Mouse (Mus musculus) heart, embryonic 16.5 days (tissue): ENCODE results near the gene Ssh3. TPM values are rescaled to one million over a fixed set of nuclear protein-coding genes. Genes with fewer than 3 reads are reported as not detected.
"Not testable (repeated sequence)": the region's sequence is repeated elsewhere in the genome, so short reads cannot be mapped to it uniquely, and the experiment has no call there.

Source experiments
- ATAC-seq: fragments of 200-750 bp; cut with Nextera tagmentation; replicated peaks from 2 replicates; pipeline ENCODE4 v1.8.0; 2017; ENCODE audit warnings: moderate number of reproducible peaks; ENCODE audit not compliant: insufficient read depth, low FRiP score; ENCODE audit errors: extremely low read depth
- H3K27ac ChIP-seq: fragments of 300-500 bp; sonication (generic); 2 replicates; pipeline ENCODE4 v1.5.1; 2014; ENCODE audit warnings: mild to moderate bottlenecking, low read length, control low read depth, moderate library complexity
- H3K27me3 ChIP-seq: fragments of 300-500 bp; sonication (generic); 2 replicates; pipeline ENCODE4 v1.6.1; 2014; ENCODE audit warnings: low read length, mixed read lengths; ENCODE audit not compliant: control insufficient read depth, insufficient read depth
- H3K36me3 ChIP-seq: fragments of 300-500 bp; sonication (generic); 2 replicates; pipeline ENCODE4 v1.6.1; 2014; ENCODE audit not compliant: control insufficient read depth, insufficient read depth
- H3K4me1 ChIP-seq: fragments of 300-500 bp; sonication (generic); 2 replicates; pipeline ENCODE4 v1.6.1; 2014; ENCODE audit warnings: low read length, mixed read lengths; ENCODE audit not compliant: control insufficient read depth, insufficient read depth
- H3K4me2 ChIP-seq: fragments of 300-500 bp; sonication (generic); 2 replicates; pipeline ENCODE4 v1.6.1; 2014; ENCODE audit warnings: low read depth, mild to moderate bottlenecking, control low read depth, low read length
- H3K4me3 ChIP-seq: fragments of 300-500 bp; sonication (generic); 2 replicates; pipeline ENCODE4 v1.5.1; 2014; ENCODE audit warnings: mild to moderate bottlenecking, control low read depth, low read length
- H3K9ac ChIP-seq: fragments of 300-500 bp; sonication (generic); 2 replicates; pipeline ENCODE4 v1.6.1; 2014; ENCODE audit warnings: low read length, control low read depth
- H3K9me3 ChIP-seq: fragments of 300-500 bp; sonication (generic); replicated peaks from 2 replicates; pipeline ENCODE4 v1.6.1; 2016; ENCODE audit warnings: low read length; ENCODE audit not compliant: control insufficient read depth
- WGBS: fragments of 180-500 bp; shearing (Covaris S2); extraction: QIAGEN DNeasy Blood & Tissue Kit; methylation state at CpG from one replicate; pipeline ENCODE4 v1.1.7; 2014; 5-methylcytosine and 5-hydroxymethylcytosine counted together
- polyA plus RNA-seq: library from polyadenylated mRNA; unstranded; fragments of >200 nt; fragmentation: Nextera tagmentation; extraction: Ambion mirVana; gene quantifications from 2 replicates; pipeline ENCODE4 v1.2.1, GENCODE M21; 2015

The Ssh3 gene
- polyA plus RNA-seq, 1 experiment from 2014 or later: 8.3 TPM

DNA sequence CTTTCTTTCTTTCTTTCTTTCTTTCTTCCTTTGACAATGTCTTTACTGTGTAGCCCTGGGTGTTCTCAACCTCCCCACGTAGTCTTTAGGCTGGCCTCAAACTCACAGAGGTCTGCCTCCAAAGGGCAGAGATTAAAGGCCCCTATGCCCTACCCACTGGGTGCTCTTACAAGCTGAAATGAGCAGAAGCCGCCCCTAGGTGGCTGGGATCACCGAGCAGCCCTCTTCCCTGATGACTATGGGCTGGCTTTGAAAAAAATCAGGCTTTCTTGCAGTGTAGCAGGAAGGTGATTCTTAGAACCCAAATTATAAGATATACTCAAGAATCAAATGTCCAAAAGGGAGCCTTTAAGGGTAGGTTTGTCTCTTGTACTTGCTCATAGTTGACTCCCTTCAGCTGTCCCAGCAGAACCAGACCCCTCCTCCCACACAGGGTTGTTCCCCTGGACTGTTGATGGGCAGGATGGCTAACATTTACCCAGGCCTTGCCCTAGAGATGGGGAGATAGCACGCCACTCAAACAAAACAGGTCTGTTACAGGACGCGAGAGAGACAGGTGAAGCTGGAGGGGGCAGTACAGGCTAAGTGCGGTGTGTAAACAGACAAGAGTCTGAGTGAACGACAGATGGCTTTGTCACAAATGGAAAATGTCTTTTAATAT lies 7.8 kb downstream of the Ssh3 start:
- no peak overlapping the region for H3K27ac ChIP-seq
- H3K4me2 ChIP-seq: no peak overlapping the region
- H3K9ac ChIP-seq: no peak overlapping the region
- no peaks in the 10 kb centered on the region for H3K27me3 ChIP-seq
- ATAC-seq: no peak
- WGBS: 60% methylated on average over 8 of the region's 8 CpGs
- H3K4me1 ChIP-seq: 0 out of 2 replicates have a peak, but pooled peaks cover 4% of the 10 kb centered on the region
- no peak overlapping the region for H3K4me3 ChIP-seq
- H3K36me3 ChIP-seq: no peaks in the 10 kb centered on the region
- no peaks in the 10 kb centered on the region for H3K9me3 ChIP-seq

DNA sequence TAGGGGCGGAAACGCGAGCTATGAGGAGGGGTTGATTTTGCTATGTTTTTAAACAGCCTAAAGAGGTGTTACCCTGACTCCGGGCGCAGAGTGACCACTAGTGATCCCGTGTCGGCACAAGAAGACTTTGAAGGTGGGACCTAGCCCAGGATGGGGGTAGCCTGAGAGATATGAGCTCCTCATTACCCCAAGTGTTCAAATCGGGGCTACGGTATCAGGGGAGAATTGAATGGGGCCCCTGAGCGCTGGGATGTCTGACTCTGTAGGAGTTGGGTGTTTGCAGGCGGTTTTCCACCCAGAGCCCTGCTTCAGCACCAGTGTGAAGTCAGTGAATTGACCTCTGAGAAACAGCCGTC lies 11.1 kb downstream of the Ssh3 start:
- H3K27ac ChIP-seq: peak overlapping the region; percentile 50; the same call in 1 of the 2 replicates

GRCm38 (mm10) chr19:4257216-4257896 lies 11.6 kb downstream of the Ssh3 start:
- H3K27ac ChIP-seq: peak overlapping the region; percentile 50; the same call in 1 of the 2 replicates
- H3K36me3 ChIP-seq: no peaks in the 10 kb centered on the region
- peaks cover 2% of the 10 kb centered on the region; the same call in 1 of the 2 replicates for H3K9me3 ChIP-seq
- peak; percentile 92 for ATAC-seq
- peak overlapping the region; percentile 76 for H3K9ac ChIP-seq
- peak overlapping the region; percentile 80 for H3K4me3 ChIP-seq
- WGBS: under 1% methylated on average over 41 of the region's 41 CpGs
- no peaks in the 10 kb centered on the region for H3K27me3 ChIP-seq
- H3K4me1 ChIP-seq: 0 out of 2 replicates have a peak, but pooled peaks cover 4% of the 10 kb centered on the region
- H3K4me2 ChIP-seq: peak overlapping the region; percentile 96

More for the DNA sequence above, 11.1 kb downstream of the Ssh3 start:
- no peaks in the 10 kb centered on the region for H3K27me3 ChIP-seq
- ATAC-seq: no peak; the same call in 1 of the 2 replicates
- peak overlapping the region; percentile 80 for H3K4me3 ChIP-seq
- peaks cover 2% of the 10 kb centered on the region; the same call in 1 of the 2 replicates for H3K9me3 ChIP-seq
- peak overlapping the region; percentile 96 for H3K4me2 ChIP-seq
- H3K9ac ChIP-seq: peak overlapping the region; percentile 69
- 19% methylated on average over 12 of the region's 12 CpGs for WGBS
- no peaks in the 10 kb centered on the region for H3K36me3 ChIP-seq
- H3K4me1 ChIP-seq: 0 out of 2 replicates have a peak, but pooled peaks cover 4% of the 10 kb centered on the region

DNA sequence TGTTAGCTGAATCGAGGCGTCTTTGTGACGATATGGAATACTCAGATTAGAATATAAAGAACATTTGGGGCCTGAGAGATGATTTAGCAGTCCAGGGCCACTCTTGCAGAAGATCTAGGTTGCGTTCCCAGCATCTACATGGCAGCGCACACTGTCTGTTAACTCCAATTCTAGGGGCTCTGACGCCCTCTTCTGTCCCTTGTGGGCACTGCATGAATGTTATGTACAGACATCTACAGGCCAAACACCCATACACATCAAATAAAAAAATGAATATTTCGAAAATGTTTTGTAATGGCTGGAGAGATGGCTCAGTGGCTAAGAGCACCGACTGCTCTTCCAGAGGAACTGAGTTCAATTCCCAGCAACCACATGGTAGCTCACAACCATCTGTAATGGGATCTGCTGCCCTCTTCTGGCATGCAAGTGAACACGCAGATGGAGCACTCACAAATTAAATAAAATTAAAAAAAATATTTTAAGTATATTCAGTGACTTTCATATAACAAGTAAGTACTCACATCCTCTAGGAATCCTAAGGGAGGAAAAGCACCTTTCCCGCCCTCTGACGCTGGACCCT lies 13.3 kb downstream of the Ssh3 start:
- WGBS: 69% methylated on average over 11 of the region's 11 CpGs
- Histone ChIP-seq H3K9me3 (peaks cover 2% of the 10 kb centered on the region; the same call in 1 of the 2 replicates), H3K36me3 (no peaks in the 10 kb centered on the region), H3K9ac (no peak overlapping the region), H3K4me1 (0 out of 2 replicates have a peak, but pooled peaks cover 4% of the 10 kb centered on the region), H3K4me3 (no peak overlapping the region), H3K27ac (no peak overlapping the region), H3K27me3 (no peaks in the 10 kb centered on the region), H3K4me2 (no peak overlapping the region)
- no peak for ATAC-seq

DNA sequence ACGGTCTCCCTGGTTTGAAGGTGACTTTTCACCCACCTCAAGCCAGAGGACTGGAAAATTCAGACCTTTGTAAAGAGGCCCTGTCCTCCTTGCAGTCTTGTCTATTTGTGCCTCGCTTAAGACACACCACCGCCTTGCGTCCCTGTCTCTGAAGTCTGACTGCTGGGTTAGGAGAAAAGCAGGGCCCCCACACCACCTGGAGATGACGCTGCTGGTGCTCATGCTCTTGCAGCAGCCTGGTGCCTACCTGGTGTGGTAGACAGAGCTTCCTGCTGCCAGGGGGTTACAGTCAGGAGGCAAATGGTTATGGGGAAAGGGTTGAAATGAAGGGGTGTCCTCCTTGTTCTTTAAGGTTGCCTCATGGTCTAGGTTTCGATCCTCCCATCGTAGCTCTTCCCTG lies 14.8 kb downstream of the Ssh3 start:
- 85% methylated on average over 7 of the region's 7 CpGs for WGBS
- Histone ChIP-seq H3K9me3 (peaks cover 2% of the 10 kb centered on the region; the same call in 1 of the 2 replicates), H3K27ac (no peak overlapping the region), H3K4me3 (no peak overlapping the region), H3K9ac (no peak overlapping the region), H3K36me3 (no peaks in the 10 kb centered on the region), H3K4me1 (0 out of 2 replicates have a peak, but pooled peaks cover 4% of the 10 kb centered on the region), H3K4me2 (no peak overlapping the region), H3K27me3 (no peaks in the 10 kb centered on the region)
- no peak for ATAC-seq

DNA sequence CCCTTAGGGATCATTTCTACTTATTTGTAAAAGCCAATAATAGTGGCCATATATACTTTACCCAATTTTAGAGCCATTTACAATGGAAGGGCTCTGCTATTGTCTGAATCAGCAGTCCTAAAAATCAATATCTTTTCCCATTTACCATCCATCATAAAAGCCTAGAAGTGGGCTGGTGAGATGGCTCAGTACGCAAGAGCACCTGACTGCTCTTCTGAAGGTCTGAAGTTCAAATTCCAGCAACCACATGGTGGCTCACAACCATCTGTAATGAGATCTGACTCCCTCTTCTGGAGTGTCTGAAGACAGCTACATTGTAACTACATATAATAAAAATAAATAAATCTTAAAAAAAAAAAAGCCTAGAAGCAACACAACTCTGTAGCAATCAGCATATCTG lies 20.3 kb downstream of the Ssh3 start:
- not testable (repeated sequence) for H3K9me3 ChIP-seq, H3K4me2 ChIP-seq, H3K4me3 ChIP-seq, ATAC-seq, H3K36me3 ChIP-seq, H3K27me3 ChIP-seq, H3K27ac ChIP-seq, H3K9ac ChIP-seq, H3K4me1 ChIP-seq
- 60% methylated on average over 1 of the region's 1 CpGs for WGBS

DNA sequence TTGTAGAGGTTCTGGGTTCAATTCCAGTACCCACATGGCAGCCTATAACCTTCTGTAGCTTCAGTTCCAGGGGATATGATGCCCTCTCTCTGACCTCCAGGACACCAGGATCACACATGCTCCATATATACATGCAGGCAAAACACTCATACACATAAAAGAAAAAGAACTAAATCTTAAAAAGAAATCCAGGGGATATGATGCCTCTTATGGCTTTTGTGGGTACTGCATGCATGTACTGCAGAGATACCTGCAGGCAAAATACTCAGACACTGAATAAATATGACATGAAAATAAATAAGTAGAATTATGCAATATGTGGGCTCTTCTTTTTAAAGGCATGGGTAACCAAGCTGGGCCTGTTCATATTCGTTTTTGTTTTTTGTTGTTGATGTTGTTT lies 22.0 kb downstream of the Ssh3 start:
- no peak overlapping the region for H3K4me3 ChIP-seq
- H3K9ac ChIP-seq: no peak overlapping the region
- no peaks in the 10 kb centered on the region for H3K9me3 ChIP-seq
- WGBS: 46% methylated on average over 1 of the region's 1 CpGs
- ATAC-seq: no peak
- no peaks in the 10 kb centered on the region for H3K36me3 ChIP-seq
- no peak overlapping the region for H3K27ac ChIP-seq
- no peaks in the 10 kb centered on the region for H3K4me1 ChIP-seq
- H3K4me2 ChIP-seq: no peak overlapping the region
- no peaks in the 10 kb centered on the region for H3K27me3 ChIP-seq

- H3K9ac ChIP-seq: no peak overlapping the region
- 80% methylated on average over 6 of the region's 6 CpGs for WGBS
- H3K4me2 ChIP-seq: no peak overlapping the region
- H3K4me1 ChIP-seq: no peaks in the 10 kb centered on the region
- no peak overlapping the region for H3K4me3 ChIP-seq
- H3K36me3 ChIP-seq: no peaks in the 10 kb centered on the region
- no peaks in the 10 kb centered on the region for H3K9me3 ChIP-seq
- no peaks in the 10 kb centered on the region for H3K27me3 ChIP-seq
- no peak for ATAC-seq
- no peak overlapping the region for H3K27ac ChIP-seq
Measured at GRCm38 (mm10) chr19:4244775-4245174, 24.2 kb downstream of the Ssh3 start.

- Histone ChIP-seq H3K4me3 (no peak overlapping the region), H3K36me3 (no peaks in the 10 kb centered on the region), H3K9ac (no peak overlapping the region), H3K4me2 (no peak overlapping the region), H3K27me3 (no peaks in the 10 kb centered on the region), H3K9me3 (no peaks in the 10 kb centered on the region), H3K27ac (no peak overlapping the region), H3K4me1 (no peaks in the 10 kb centered on the region)
- WGBS: 63% methylated on average over 3 of the region's 3 CpGs
- ATAC-seq: no peak
Measured at GRCm38 (mm10) chr19:4242416-4242815, 26.6 kb downstream of the Ssh3 start.
